Mouse (Mus musculus) embryonic facial prominence, embryonic 11.5 days (tissue): Measurements from ENCODE around the gene Pex5. TPM values are rescaled to one million over a fixed set of nuclear protein-coding genes. Genes with fewer than 3 reads are reported as not detected.

Experiments
- ATAC-seq: fragments of 200-750 bp; cut with Nextera tagmentation; replicated peaks from 2 replicates; pipeline ENCODE4 v1.8.0; 2017; ENCODE audit warnings: low read depth; ENCODE audit not compliant: insufficient number of reproducible peaks, low FRiP score, low TSS enrichment
- DNase-seq: peaks from one replicate; pipeline ENCODE4 v3.0.0-alpha.2; 2015; ENCODE audit warnings: low spot score
- H3K27ac ChIP-seq: fragments of 300-500 bp; sonication (generic); replicated peaks from 2 replicates; pipeline ENCODE4 v1.5.1; 2014; ENCODE audit warnings: mild to moderate bottlenecking, low read depth, low read length, control low read depth
- H3K27me3 ChIP-seq: fragments of 300-500 bp; sonication (generic); 2 replicates; pipeline ENCODE4 v1.6.1; 2014; ENCODE audit warnings: mild to moderate bottlenecking, low read length, moderate library complexity, mixed read lengths; ENCODE audit not compliant: control insufficient read depth, insufficient read depth
- H3K36me3 ChIP-seq: fragments of 300-500 bp; sonication (generic); replicated peaks from 2 replicates; pipeline ENCODE4 v1.6.1; 2014; ENCODE audit warnings: low read depth, mild to moderate bottlenecking, low read length, moderate library complexity, mixed read lengths; ENCODE audit not compliant: control insufficient read depth, insufficient read depth
- H3K4me1 ChIP-seq: fragments of 300-500 bp; sonication (generic); 2 replicates; pipeline ENCODE4 v1.6.1; 2014; ENCODE audit warnings: low read length, mixed read lengths; ENCODE audit not compliant: control insufficient read depth, insufficient read depth
- H3K4me2 ChIP-seq: fragments of 300-500 bp; sonication (generic); 2 replicates; pipeline ENCODE4 v1.6.1; 2014; ENCODE audit warnings: low read depth, mild to moderate bottlenecking, control low read depth, low read length, moderate library complexity
- H3K4me3 ChIP-seq: fragments of 300-500 bp; sonication (generic); 2 replicates; pipeline ENCODE4 v1.5.1; 2014; ENCODE audit warnings: low read depth, low read length, control low read depth
- H3K9ac ChIP-seq: fragments of 300-500 bp; sonication (generic); replicated peaks from 2 replicates; pipeline ENCODE4 v1.6.1; 2014; ENCODE audit warnings: mild to moderate bottlenecking, control low read depth, low read length
- H3K9me3 ChIP-seq: fragments of 300-500 bp; sonication (generic); replicated peaks from 2 replicates; pipeline ENCODE4 v1.6.1; 2016; ENCODE audit warnings: mild to moderate bottlenecking, low read length, inconsistent platforms, mixed read lengths; ENCODE audit not compliant: control insufficient read depth
- WGBS: fragments of 180-500 bp; shearing (Covaris S2); extraction: QIAGEN DNeasy Blood & Tissue Kit; methylation state at CpG from one replicate; pipeline ENCODE4 v1.1.7; 2014; 5-methylcytosine and 5-hydroxymethylcytosine counted together
- polyA plus RNA-seq: library from polyadenylated mRNA; unstranded; fragments of >200 nt; fragmentation: Nextera tagmentation; extraction: Ambion mirVana; gene quantifications from 2 replicates; pipeline ENCODE4 v1.2.1, GENCODE M21; 2014

Gene Pex5
- polyA plus RNA-seq, 1 experiment from 2014 or later, result 38.5 TPM

- Histone ChIP-seq H3K36me3 (no peaks in the 10 kb centered on the region), H3K4me1 (no peaks in the 10 kb centered on the region), H3K27ac (no peak overlapping the region), H3K4me3 (no peak overlapping the region), H3K9me3 (no peaks in the 10 kb centered on the region), H3K27me3 (no peaks in the 10 kb centered on the region), H3K4me2 (no peak overlapping the region), H3K9ac (no peak overlapping the region)
- DNase-seq (no peak), ATAC-seq (no peak)
- 81% methylated on average over 18 of the region's 18 CpGs for WGBS
Measured at GRCm38 (mm10) chr6:124449668-124450383, 35.0 kb upstream of the Pex5 start.

GRCm38 (mm10) chr6:124448959-124449667 is 34.2 kb upstream of the Pex5 start:
- DNase-seq (no peak), ATAC-seq (no peak)
- Histone ChIP-seq H3K27me3 (no peaks in the 10 kb centered on the region), H3K4me3 (no peak overlapping the region), H3K36me3 (no peaks in the 10 kb centered on the region), H3K4me1 (no peaks in the 10 kb centered on the region), H3K9me3 (no peaks in the 10 kb centered on the region), H3K27ac (no peak overlapping the region), H3K4me2 (no peak overlapping the region), H3K9ac (no peak overlapping the region)
- 93% methylated on average over 16 of the region's 16 CpGs for WGBS

GRCm38 (mm10) chr6:124448186-124448852 is 33.5 kb upstream of the Pex5 start:
- DNase-seq (peak; percentile 9), ATAC-seq (no peak)
- Histone ChIP-seq H3K27me3 (no peaks in the 10 kb centered on the region), H3K9me3 (no peaks in the 10 kb centered on the region), H3K4me1 (no peaks in the 10 kb centered on the region), H3K4me2 (no peak overlapping the region), H3K9ac (no peak overlapping the region), H3K27ac (no peak overlapping the region), H3K4me3 (no peak overlapping the region), H3K36me3 (no peaks in the 10 kb centered on the region)
- 71% methylated on average over 10 of the region's 10 CpGs for WGBS

- no peak for ATAC-seq
- no peaks in the 10 kb centered on the region for H3K27me3 ChIP-seq
Measured at GRCm38 (mm10) chr6:124447356-124447755, 32.5 kb upstream of the Pex5 start.

GRCm38 (mm10) chr6:124446459-124446858 is 31.6 kb upstream of the Pex5 start:
- WGBS, result 96% methylated on average over 9 of the region's 9 CpGs
- no peaks in the 10 kb centered on the region for H3K4me1 ChIP-seq
- H3K36me3 ChIP-seq, result no peaks in the 10 kb centered on the region
- H3K4me3 ChIP-seq, result no peak overlapping the region
- H3K9ac ChIP-seq, result no peak overlapping the region
- H3K4me2 ChIP-seq, result no peak overlapping the region
- no peaks in the 10 kb centered on the region for H3K27me3 ChIP-seq
- H3K9me3 ChIP-seq, result no peaks in the 10 kb centered on the region
- ATAC-seq (no peak), DNase-seq (no peak)
- H3K27ac ChIP-seq, result no peak overlapping the region

More at GRCm38 (mm10) chr6:124447356-124447755, 32.5 kb upstream of the Pex5 start:
- H3K27ac ChIP-seq, result no peak overlapping the region
- H3K36me3 ChIP-seq, result no peaks in the 10 kb centered on the region
- H3K9ac ChIP-seq, result no peak overlapping the region
- 87% methylated on average over 2 of the region's 2 CpGs for WGBS
- no peak for DNase-seq
- no peaks in the 10 kb centered on the region for H3K4me1 ChIP-seq
- no peaks in the 10 kb centered on the region for H3K9me3 ChIP-seq
- no peak overlapping the region for H3K4me3 ChIP-seq
- H3K4me2 ChIP-seq, result no peak overlapping the region

GRCm38 (mm10) chr6:124446024-124446423 is 31.2 kb upstream of the Pex5 start:
- ATAC-seq, result no peak
- 91% methylated on average over 2 of the region's 2 CpGs for WGBS
- H3K4me1 ChIP-seq, result no peaks in the 10 kb centered on the region

GRCm38 (mm10) chr6:124443338-124443737 is 28.5 kb upstream of the Pex5 start:
- ATAC-seq (no peak), DNase-seq (no peak)
- no peaks in the 10 kb centered on the region for H3K36me3 ChIP-seq
- H3K27ac ChIP-seq, result no peak overlapping the region
- no peaks in the 10 kb centered on the region for H3K4me1 ChIP-seq
- H3K9ac ChIP-seq, result no peak overlapping the region
- H3K4me2 ChIP-seq, result no peak overlapping the region
- 72% methylated on average over 2 of the region's 2 CpGs for WGBS
- H3K4me3 ChIP-seq, result no peak overlapping the region
- no peaks in the 10 kb centered on the region for H3K9me3 ChIP-seq
- H3K27me3 ChIP-seq, result no peaks in the 10 kb centered on the region

More at GRCm38 (mm10) chr6:124446024-124446423, 31.2 kb upstream of the Pex5 start:
- Histone ChIP-seq H3K9ac (no peak overlapping the region), H3K27me3 (no peaks in the 10 kb centered on the region), H3K9me3 (no peaks in the 10 kb centered on the region), H3K4me3 (no peak overlapping the region), H3K4me2 (no peak overlapping the region), H3K27ac (no peak overlapping the region), H3K36me3 (no peaks in the 10 kb centered on the region)
- no peak for DNase-seq

GRCm38 (mm10) chr6:124436245-124436644 is 21.4 kb upstream of the Pex5 start:
- DNase-seq (no peak), ATAC-seq (no peak)
- 79% methylated on average over 7 of the region's 7 CpGs for WGBS
- H3K4me3 ChIP-seq, result no peak overlapping the region
- H3K27me3 ChIP-seq, result no peaks in the 10 kb centered on the region
- no peak overlapping the region for H3K4me2 ChIP-seq
- H3K36me3 ChIP-seq, result no peaks in the 10 kb centered on the region
- no peak overlapping the region for H3K27ac ChIP-seq
- H3K4me1 ChIP-seq, result no peaks in the 10 kb centered on the region
- no peaks in the 10 kb centered on the region for H3K9me3 ChIP-seq
- H3K9ac ChIP-seq, result no peak overlapping the region
